Mouse (Mus musculus) frontal cortex, postnatal 14 days (tissue): ENCODE data around the gene Tmeff2.

Experiments
- DNase-seq, 2 experiments: peaks; one replicate each; pipeline ENCODE4 v3.0.0; 2022; ENCODE audit warnings: low spot score in 2 of 2

The Tmeff2 gene

DNA sequence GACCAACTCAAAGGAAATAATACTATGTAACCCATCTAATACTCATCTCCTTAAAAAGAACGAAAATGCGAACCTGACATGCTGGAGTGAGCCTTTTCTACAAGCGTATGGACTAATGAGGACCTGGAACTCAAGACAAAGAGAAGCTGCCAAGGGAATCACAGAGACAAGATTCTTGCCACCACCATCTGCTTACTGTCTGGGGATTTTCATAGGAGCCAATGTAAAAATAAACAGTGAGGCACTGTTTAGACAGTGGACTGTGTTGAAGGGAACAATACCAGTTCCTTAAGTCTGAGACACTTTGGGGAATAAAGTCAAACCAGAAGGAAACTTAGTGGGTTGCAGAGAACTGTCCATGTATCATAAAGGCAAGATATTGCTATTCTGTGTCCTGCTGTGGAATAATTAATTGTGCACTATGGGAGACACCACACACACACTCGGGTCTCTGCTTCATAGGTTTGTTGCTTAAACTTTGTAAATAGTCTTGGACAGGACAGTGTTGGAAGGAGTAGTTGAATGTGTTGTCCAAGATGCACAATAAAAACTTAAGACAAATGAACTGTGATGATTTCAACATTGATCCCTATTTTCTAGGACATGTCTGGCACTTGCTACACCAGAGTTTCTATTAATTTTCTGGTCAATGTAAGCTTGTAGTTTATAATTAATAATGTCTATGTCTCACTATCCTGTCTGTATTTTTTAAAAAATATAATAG, 79.1 kb downstream of the Tmeff2 start:
- DNase-seq: no peak

DNA sequence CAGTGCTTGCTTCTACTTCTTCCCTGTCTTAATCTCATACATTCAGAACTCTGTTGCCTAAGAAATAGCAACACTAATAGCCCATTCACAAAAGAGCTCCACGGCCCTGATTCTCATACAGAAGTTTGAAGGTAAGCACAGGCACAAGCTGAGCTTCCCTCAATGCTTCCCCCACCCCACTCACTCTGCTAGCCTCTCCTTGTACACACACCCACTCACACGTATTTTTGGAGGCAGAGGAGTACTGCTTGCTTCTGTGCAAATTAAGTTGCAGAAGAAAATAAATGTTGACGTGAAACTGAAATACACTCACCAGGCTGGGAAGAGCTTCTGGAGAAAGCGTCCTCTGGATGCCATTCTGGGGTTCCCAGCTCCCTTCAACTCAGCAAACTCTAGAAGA, 80.1 kb downstream of the Tmeff2 start:
- peak; percentile 25 to 39 for DNase-seq

DNA sequence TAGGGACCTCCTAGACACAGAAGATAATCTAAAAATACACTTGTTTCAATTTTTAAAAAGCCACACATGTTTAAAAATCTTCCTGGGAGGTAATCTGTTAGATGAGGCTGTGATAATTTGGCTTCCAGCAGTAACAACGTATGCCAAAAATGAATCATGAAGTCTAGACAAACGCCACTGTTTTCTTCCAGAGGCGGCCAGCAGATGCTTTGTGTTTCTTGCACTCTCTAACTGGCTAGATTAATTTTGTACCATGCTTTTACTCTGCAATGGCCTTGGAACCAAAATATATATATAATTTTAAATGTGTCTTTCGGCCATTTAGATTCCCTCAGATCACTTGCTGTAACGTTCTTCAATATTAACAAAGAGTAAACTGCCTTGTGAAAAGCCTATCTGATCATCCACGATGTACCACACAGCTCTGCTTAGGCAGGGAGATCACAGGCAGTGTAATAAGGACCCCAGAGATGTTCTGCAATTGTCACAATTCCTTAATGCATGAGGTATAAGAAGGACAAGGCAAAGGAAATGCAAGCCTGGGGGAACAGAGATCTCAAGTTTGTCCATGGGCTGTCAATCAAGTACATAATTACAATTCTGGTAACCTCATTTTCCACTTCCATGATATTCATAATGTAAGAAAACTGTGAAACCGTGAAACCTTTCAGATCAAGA, 80.8 kb downstream of the Tmeff2 start:
- DNase-seq: no peak

DNA sequence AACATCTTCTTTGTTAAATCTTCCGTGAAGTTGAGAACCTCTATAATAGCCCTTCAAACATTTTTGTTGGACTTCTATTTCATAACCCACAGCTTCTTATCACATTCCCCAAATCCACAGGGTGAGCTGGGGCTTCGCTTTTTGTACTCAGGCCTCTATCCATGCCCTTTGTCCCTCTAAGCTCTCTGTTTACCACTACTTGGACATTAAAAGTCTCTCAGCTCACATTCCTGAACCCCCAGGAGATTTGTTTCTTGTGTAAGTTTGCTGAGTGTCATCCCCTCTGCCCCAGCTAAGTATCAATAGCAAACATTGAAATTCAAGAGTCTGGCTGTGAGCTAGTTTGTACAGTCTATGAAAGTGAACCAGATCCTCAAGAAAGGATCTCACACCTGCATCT, 90.2 kb downstream of the Tmeff2 start:
- no peak for DNase-seq

DNA sequence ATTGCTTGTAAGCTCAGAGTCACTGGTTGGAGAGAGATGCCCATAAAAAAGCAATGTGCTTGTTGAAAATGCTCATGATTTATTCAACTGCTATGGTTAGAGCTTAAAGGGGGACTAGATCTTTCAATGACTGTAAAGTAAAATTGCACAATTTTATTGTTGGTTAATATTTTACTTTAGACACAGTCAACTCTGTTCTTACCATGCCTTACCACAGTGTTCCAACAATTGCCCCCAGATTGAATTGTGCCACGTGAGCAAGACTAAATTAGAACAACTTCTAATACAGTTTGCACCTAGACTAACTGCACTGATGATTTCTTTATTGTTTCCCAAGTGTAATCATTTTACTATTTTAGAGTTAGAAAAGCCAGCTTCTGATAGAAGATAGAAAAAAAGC, 94.1 kb downstream of the Tmeff2 start:
- DNase-seq: no peak

DNA sequence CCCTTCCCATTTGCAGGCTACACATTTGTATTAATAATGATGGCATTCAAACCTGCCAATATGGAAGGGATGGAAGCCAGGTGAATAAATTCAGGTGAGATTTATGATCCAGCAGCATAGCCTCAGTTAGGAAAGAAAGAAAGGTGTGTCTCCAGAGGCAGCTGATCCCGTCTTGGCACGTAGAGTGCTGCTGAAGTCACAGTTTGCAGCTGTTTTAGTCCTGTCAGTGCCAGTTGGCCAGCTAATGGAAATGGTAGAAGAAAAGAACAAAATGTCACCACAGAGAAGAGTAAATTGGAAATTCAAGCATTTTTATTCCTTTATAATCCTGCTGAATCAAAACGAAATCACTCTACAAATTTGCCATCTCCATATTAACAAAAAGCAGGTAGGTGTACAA, 99.3 kb downstream of the Tmeff2 start:
- DNase-seq: no peak

DNA sequence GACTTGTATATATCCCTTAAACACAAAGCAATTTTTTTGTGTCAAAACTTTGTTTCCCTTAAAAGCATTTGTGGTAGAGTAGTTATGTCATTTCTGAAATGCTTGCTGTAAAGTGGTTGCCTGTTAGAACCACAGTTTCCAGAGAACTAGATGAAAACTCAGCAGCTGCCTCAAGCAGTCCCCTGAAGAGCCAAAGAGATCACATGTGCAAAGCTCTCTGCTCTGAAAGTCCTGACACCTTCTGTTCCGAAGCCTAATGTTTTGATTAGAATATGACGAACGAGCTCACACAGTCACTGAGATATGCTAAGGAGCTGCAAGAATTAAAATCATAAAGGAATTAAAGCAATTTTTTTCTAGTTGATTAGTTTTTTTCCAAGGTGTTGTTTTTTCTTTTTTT, 107.9 kb downstream of the Tmeff2 start:
- no peak for DNase-seq

DNA sequence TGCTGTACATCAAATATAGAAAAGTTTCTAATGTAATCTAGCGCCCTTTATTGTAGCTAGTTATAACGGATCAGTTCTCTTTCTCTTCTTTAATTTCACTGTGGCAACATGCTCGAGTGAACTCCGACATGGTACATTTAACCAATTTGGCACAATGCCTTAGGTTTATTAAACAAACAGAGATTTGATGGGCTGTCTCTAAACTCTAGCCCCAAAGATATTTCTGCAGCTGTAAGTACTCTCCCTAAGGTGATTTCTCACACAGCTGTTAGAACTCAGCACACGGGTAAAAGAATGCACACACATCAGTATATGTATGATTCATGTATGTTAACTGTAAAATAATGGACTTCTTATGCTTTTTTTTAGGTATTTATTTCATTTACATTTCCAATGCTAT, 139.8 kb downstream of the Tmeff2 start:
- DNase-seq: no peak

DNA sequence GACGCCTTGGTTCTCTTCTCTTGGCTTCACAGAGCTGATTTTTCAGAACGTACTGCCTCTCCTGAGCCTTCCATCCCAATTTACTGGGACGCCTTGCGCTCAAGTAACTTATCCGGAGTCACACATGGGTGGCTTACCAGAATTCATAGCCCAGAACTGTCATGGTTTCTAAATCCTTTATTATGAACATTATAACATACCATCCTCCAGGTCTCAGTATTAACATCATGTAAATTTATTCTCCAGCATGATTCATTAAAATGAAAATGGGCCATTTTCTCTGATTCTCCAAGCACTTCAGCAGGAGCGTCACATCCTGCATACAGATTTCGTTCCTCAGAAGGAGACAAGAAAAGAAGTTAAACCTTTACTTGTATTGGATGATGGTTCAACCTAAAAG, 144.4 kb downstream of the Tmeff2 start:
- no peak for DNase-seq

DNA sequence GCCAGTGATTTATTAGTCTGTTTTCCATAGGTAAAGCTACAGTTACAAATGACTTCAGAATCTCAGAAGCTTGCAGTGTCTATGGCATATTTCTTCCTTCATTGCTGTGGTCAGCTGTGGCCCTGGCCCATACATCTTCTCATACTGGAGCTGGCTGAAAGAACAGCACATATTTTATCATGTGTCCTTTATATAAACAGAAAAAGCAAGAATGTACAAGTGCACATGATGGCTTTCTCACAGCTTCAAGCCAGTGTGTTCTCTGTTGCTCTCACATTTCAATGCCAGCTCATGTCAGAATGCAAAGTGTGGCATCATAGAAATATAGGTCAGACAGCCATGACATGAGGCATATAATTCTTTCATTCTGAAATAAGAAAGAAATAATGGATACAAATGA, 164.1 kb downstream of the Tmeff2 start:
- no peak for DNase-seq

DNA sequence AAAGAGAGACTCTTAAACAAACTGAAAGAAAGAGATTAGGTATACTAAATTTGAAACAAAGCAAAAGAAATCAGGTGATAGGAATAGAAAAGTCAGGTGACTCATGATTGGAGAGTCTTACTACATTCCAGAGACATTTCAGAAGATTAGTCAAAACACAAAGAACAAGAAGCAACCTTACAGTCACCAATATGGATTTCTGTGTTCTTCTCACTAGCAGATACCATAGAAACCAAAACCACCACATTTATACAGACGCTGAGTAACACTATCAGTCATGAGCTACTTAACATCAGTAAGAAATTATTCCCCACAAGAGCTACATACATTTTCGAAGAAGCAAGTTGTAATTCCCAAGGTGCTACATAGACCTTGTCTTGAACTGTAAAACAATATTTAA, 165.2 kb downstream of the Tmeff2 start:
- no peak for DNase-seq

DNA sequence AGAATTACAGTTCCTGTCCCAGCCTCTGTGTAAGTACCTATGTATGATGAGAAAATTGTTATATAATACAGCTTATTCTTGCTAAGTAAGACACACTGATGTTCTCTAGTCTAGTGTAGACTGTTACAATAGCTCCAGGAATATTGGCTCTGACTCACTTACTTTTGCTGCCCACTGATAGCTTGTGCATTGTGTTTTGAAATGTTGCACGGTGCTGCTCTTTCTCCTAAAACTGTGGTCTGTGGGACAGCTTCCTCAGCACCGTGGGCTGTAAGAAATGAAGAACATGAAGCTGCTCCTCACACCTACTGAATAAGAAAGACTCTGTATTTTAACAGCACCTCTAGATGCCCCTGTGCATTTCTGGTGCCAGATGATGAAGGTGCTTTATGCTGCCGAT, 168.4 kb downstream of the Tmeff2 start:
- DNase-seq: no peak

DNA sequence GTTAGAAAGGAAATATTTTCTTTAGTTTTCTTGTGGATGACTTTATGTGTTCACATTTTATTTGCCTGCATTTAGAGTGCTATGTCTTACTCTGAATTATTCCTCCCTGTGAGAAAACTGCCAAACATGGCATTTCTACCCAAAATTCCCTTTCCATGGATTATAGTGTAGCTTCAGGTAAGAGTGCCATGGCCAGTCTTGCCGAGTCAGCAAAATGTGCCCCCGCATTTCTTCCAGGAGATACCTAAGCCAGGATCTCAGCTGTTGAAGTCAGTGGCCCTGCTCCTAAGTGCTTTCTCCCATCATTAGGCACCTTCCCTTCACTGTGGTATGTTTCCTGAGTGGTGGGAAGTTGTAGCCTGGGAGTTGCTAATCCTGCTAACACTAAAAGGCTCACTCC, 168.8 kb downstream of the Tmeff2 start:
- DNase-seq: no peak

DNA sequence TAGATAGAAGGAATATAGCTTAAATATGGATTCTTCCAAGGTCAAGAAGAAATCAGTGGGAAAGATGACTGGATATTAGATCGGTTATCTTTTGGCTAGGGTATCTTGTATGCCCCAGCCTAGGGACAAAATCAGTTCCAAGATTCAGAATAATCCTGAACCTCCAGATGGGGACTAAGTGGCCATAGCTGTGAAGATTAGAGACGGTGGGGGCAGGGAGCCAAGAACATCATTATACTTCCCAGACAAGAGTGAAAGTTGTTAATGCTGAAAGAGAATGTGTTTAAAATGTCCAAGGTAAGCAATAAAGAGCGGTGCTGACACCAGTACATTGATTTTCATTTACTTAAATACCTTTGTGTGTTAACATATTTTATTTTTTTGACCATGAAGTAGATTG, 173.6 kb downstream of the Tmeff2 start:
- DNase-seq: no peak

DNA sequence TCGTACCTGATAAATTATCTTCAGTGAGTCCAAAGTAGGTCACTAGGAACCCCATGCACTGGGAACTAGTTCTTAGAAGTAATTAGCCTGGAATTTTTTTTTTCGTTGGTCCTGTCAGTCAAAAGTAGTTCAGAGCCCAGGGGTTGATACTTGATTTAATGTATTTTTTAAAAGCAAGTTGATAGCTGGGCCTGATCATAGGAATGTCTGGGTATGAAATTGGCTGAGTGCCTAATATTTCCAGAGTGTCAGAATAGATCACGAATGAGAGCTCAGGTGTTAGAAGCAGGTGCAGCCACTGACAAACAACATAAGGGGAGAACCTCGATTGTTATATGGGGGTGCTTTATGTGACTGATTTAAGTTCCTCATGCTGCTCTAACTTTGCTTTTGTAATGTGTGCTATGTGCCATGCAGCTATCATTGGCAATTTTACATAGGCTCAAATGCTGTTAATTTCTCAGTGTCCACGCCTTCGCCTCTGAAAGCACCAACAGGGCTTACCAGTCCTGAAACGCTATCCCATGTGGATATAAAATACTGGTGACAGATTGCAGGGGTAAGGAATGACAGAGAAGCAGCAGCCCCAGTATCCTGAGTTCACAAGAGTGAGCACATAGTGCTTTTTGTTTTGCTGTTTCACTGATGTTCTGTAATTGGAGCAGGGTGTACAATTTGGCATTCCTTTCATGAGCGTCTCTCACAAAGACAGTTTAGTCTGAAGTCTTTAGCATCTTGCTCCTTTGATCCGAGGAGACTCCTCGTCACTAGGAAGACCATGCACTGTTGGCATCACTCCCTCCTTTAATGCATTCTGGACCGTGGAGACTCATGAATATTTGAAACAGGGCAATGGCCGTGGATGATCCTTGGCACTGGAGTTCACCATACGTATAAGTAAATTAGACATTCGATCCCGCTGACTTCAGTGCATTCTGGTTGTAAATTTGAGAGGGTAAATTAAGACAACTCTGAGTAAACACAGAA, 175.6 kb downstream of the Tmeff2 start:
- no peak for DNase-seq

DNA sequence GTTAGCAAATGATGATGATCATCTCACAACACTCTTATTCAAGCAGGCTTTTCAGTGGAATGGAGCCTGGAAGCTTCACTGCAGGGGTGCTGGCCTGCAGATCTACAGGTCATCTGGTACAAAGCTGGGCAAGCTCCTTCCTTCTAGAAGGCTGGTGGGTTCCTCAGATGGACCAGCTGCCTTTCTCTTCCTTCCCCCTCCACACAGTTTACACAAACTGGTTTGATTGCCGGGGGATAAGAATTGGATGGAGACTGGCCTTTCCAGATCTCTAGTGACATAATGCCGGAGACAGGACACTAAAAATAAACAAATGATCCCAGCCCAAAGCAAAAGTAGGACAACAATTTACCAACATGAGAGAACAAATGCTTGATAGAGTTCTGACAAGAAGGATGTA, 188.5 kb downstream of the Tmeff2 start:
- DNase-seq: no peak

DNA sequence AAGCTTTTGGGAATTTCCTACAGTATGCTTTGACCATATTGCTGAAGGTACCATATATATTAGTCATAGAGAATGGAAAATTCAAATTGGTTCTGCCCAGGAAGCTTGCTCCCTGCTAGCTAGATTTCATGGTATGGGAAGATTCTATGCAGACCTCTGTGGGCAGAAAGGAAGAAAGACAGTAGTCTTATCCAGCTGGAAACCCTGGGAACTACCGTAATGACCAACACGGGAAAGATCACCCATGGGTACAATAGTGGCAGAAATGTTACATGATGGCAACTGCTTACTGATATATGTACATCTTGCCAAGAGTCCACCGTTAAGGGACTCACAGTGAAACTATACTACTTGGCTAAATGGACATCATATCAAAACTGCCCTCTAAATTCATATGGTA, 189.4 kb downstream of the Tmeff2 start:
- DNase-seq: no peak

DNA sequence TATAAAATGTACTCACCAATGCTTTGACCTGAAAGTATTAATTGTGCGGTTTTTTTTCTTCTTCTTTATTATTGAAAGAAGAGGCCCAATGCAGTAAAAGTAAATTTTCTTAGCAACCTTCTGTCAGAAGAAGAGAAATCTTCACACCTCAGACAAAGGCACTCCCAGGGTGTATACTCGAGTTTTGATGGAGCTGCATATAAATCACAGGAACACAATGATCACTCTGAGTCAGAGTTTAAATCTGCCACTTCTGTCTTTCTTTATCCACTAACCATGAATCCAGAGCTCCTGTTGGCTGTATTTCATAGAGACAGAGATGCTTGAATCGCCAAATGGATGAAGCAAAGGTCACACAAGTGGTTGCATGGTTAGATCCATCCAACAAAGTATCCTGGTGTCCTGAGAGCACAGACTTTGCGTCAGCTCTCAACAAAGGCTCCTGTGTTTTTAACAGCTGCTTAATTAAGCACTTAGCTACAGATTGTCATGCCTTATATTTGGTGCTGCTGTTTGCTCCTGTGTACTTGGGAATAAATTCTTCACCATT, 189.8 kb downstream of the Tmeff2 start:
- no peak for DNase-seq

DNA sequence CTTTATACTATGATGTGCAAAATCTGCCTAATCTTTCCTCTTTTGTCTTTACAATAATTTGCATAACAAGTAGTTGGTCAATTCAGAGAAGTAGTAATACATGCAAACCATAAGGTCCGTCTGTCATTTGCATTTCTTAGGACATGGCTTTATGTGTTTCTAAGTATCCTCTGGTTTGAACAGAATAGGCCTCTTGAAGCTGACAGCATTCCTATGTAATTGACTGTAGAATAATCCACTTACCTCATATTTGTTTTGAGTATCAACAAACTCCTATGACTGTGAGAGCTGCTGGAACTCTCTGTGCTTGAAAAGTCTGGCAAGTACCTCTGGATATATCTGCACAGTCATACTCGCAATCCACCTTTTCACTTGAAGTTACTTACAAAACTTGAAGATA, 194.3 kb downstream of the Tmeff2 start:
- DNase-seq: no peak

DNA sequence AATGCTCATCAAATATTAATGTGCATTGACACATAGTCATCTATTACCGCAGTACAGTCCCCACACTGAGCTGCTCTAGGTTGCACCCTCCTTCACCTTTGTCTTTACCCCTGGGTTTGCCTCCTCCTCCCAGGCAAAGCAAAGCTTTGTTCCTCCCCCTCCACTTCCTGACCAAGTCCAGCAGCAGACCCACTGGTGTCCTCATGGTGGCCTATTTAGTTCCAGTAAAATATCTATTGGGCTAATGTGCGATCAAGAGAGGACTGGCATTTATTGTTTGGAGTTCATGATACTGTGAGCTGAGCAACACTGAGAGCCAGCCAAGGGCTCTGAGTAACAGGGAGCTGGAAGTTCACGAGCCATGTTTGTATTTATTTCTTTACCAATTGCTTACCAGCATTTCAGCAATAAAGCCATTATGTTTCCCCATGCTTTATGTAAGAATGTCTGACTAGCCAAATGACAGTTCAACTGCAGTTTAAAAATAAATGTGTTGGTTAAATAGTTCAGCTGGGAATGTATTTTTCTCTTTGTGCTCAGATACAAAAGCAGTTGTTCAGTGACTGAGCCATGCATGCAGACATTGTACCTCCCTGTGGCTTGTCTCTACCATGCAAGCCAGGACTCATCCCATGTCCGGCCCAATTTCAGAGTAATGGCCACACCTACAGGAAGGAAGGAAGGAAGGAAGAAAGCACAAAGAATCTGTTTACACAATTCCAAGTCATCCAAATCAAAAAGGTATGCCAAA, 196.6 kb downstream of the Tmeff2 start:
- DNase-seq: no peak

DNA sequence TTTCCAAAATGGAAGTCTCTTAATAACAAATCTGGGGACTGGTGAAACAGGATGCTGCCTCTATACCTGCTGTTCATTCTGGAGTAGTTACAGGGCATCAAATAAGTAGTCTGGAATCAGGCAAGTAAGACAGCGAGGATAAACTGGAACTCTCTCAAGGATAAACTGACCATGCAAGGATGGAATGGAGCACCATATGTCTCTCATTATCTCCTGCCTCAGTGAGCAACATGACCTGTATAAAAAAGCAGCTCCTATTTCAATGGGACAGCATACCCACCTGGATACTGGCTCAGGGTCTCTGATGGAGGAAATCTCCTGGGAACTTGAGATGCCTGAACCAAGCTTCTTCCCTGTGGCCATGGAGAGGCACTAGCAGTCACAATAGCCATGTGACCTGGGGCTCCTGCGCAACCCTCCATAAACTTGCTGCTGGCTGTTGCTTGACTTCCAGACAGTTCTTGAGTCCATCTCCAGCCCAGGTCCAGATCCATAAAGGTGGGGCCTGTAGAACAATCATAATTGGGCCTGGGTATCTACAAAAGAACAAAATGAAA, 200.7 kb downstream of the Tmeff2 start:
- DNase-seq: no peak
